In genomic region chr17:31564858-31565140, GRCm38 (mm10) we compare ENCODE assay signal across 8 mouse cellular contexts. TPM values are rescaled to one million over a fixed set of nuclear protein-coding genes. Genes with fewer than 3 reads are reported as not detected.
DNase-seq lines count a peak whose midpoint lies in the region; ATAC-seq and TF ChIP-seq lines count a peak whose summit lies in the region.

No protein-coding gene starts in this region.

- 3% methylated on average over 26 of the region's 44 CpGs for WGBS in lung, adult 2 months
- WGBS in embryonic facial prominence, embryonic 13.5 days, result 0% methylated on average over 12 of the region's 44 CpGs
- under 1% methylated on average over 30 of the region's 44 CpGs for WGBS in intestine, embryonic 15.5 days
- 1% methylated on average over 19 of the region's 44 CpGs for WGBS in neural tube, embryonic 13.5 days

- DNase-seq in lung, adult 2 months, result no peak
- no peak for DNase-seq in lung, postnatal 25 days (ENCODE audit: low spot score)
- DNase-seq in cerebellum, postnatal 25 days, result no peak
- no peak for DNase-seq in gastrocnemius, adult 18-20 months (ENCODE audit: low spot score)
- DNase-seq in ovary, postnatal 36 days (ENCODE audit: low spot score), result no peak

- no peaks in the 10 kb centered on the region for H3K27me3 ChIP-seq in embryonic facial prominence, embryonic 13.5 days
- H3K27me3 ChIP-seq in intestine, embryonic 15.5 days (replicated peaks), result no peaks in the 10 kb centered on the region
- H3K27me3 ChIP-seq in neural tube, embryonic 13.5 days, result no peaks in the 10 kb centered on the region

- no peak for ATAC-seq in embryonic facial prominence, embryonic 13.5 days (ENCODE audit: insufficient number of reproducible peaks, insufficient read depth, low FRiP score, low TSS enrichment, low read depth)
- no peak for ATAC-seq in intestine, embryonic 15.5 days
- ATAC-seq in neural tube, embryonic 13.5 days (ENCODE audit: low read depth), result no peak

- H3K4me3 ChIP-seq in lung, adult 2 months (replicated peaks; ENCODE audit: extremely low read depth, low read depth, low read length), result peak overlapping the region; percentile 88
- peak overlapping the region; percentile 83 for H3K4me3 ChIP-seq in embryonic facial prominence, embryonic 13.5 days
- peak overlapping the region; percentile 78 for H3K4me3 ChIP-seq in intestine, embryonic 15.5 days (replicated peaks)
- peak overlapping the region; percentile 88 for H3K4me3 ChIP-seq in neural tube, embryonic 13.5 days

- H3K9ac ChIP-seq in embryonic facial prominence, embryonic 13.5 days, result peak overlapping the region; percentile 93
- H3K9ac ChIP-seq in intestine, embryonic 15.5 days, result peak overlapping the region; percentile 80
- peak overlapping the region; percentile 95 for H3K9ac ChIP-seq in neural tube, embryonic 13.5 days

- no peaks in the 10 kb centered on the region for H3K36me3 ChIP-seq in embryonic facial prominence, embryonic 13.5 days
- no peaks in the 10 kb centered on the region for H3K36me3 ChIP-seq in intestine, embryonic 15.5 days
- no peaks in the 10 kb centered on the region for H3K36me3 ChIP-seq in neural tube, embryonic 13.5 days

- TF ChIP-seq POLR2A in lung, adult 2 months (IDR thresholded peaks at IDR 0.05; ENCODE audit: borderline replicate concordance, extremely low read depth, low read depth, low read length), result no peak

- no peak for TF ChIP-seq CTCF in lung, adult 2 months (IDR thresholded peaks at IDR 0.05; ENCODE audit: insufficient read depth, low read length)

- peaks cover 21% of the 10 kb centered on the region for H3K4me1 ChIP-seq in lung, adult 2 months (ENCODE audit: control insufficient read depth, insufficient read depth, low read length)
- H3K4me1 ChIP-seq in embryonic facial prominence, embryonic 13.5 days, result peaks cover 34% of the 10 kb centered on the region
- peaks cover 23% of the 10 kb centered on the region for H3K4me1 ChIP-seq in intestine, embryonic 15.5 days (replicated peaks)
- H3K4me1 ChIP-seq in neural tube, embryonic 13.5 days (replicated peaks), result peaks cover 49% of the 10 kb centered on the region

- no peaks in the 10 kb centered on the region for H3K9me3 ChIP-seq in embryonic facial prominence, embryonic 13.5 days
- H3K9me3 ChIP-seq in intestine, embryonic 15.5 days, result no peaks in the 10 kb centered on the region
- no peaks in the 10 kb centered on the region for H3K9me3 ChIP-seq in neural tube, embryonic 13.5 days

- peak overlapping the region; percentile 88 for H3K4me2 ChIP-seq in embryonic facial prominence, embryonic 13.5 days
- H3K4me2 ChIP-seq in intestine, embryonic 15.5 days (replicated peaks), result peak overlapping the region; percentile 82
- H3K4me2 ChIP-seq in neural tube, embryonic 13.5 days, result peak overlapping the region; percentile 91

- peak overlapping the region; percentile 97 for H3K27ac ChIP-seq in embryonic facial prominence, embryonic 13.5 days
- H3K27ac ChIP-seq in intestine, embryonic 15.5 days, result peak overlapping the region; percentile 97
- peak overlapping the region; percentile 99 for H3K27ac ChIP-seq in neural tube, embryonic 13.5 days (replicated peaks)

RNA-seq across cellular contexts. Expression of gene Pknox1, which starts 0.3 kb away (rescaled TPM):
- polyA plus RNA-seq in lung, adult 2 months (2012; rRNA removed), result 22.9 and 26.8 TPM in 2 replicates
- 26.5 and 27.8 TPM in 2 replicates for polyA plus RNA-seq in embryonic facial prominence, embryonic 13.5 days (2015; fragmentation: Nextera tagmentation; extraction: Ambion mirVana)
- polyA plus RNA-seq in intestine, embryonic 15.5 days (2015; fragmentation: Nextera tagmentation; extraction: Ambion mirVana), result 28.5 and 29.8 TPM in 2 replicates
- 48.0 and 52.6 TPM in 2 replicates for polyA plus RNA-seq in neural tube, embryonic 13.5 days (2015; fragmentation: Nextera tagmentation; extraction: Ambion mirVana)
- total RNA-seq in gastrocnemius, adult 18-20 months (2021), result 10 to 100 TPM in 1 of 2 experiments, 1 to 10 TPM in 1; 5.8 to 11.4 TPM

RNA-seq across cellular contexts. Expression of gene Ndufv3, which starts 44.9 kb away (rescaled TPM):
- 79.5 and 101 TPM in 2 replicates for polyA plus RNA-seq in lung, adult 2 months (2012; rRNA removed)
- 237 and 238 TPM in 2 replicates for polyA plus RNA-seq in embryonic facial prominence, embryonic 13.5 days (2015; fragmentation: Nextera tagmentation; extraction: Ambion mirVana)
- 404 and 457 TPM in 2 replicates for polyA plus RNA-seq in intestine, embryonic 15.5 days (2015; fragmentation: Nextera tagmentation; extraction: Ambion mirVana)
- 405 and 454 TPM in 2 replicates for polyA plus RNA-seq in neural tube, embryonic 13.5 days (2015; fragmentation: Nextera tagmentation; extraction: Ambion mirVana)
- 100 to 1,000 TPM; 469 to 480 TPM for total RNA-seq in gastrocnemius, adult 18-20 months (2021)

RNA-seq across cellular contexts. Expression of gene Wdr4, which starts 45.0 kb away (rescaled TPM):
- 20.1 and 20.6 TPM in 2 replicates for polyA plus RNA-seq in lung, adult 2 months (2012; rRNA removed)
- polyA plus RNA-seq in embryonic facial prominence, embryonic 13.5 days (2015; fragmentation: Nextera tagmentation; extraction: Ambion mirVana), result 35.7 and 39.0 TPM in 2 replicates
- polyA plus RNA-seq in intestine, embryonic 15.5 days (2015; fragmentation: Nextera tagmentation; extraction: Ambion mirVana), result 45.3 and 47.0 TPM in 2 replicates
- polyA plus RNA-seq in neural tube, embryonic 13.5 days (2015; fragmentation: Nextera tagmentation; extraction: Ambion mirVana), result 31.7 and 32.1 TPM in 2 replicates
- 1 to 10 TPM; 4.6 to 7.5 TPM for total RNA-seq in gastrocnemius, adult 18-20 months (2021)
